Mouse (Mus musculus) gastrocnemius, postnatal 14 days (tissue): ENCODE measurements at regions not wholly inside any gene's neighbourhood (a gene's known extent, or its start where the extent isn't known, plus 50 kb on each side); places are given as distances from the start of the nearest gene placed in this dataset.

Experiments used
- DNase-seq: peaks from one replicate; pipeline ENCODE4 v3.0.0; 2021; ENCODE audit warnings: mixed read lengths
- intact Hi-C: fragments of 180-260 bp; cut with DNase I; formaldehyde crosslinking; loops from one replicate; pipeline ENCODE4 v1.15.1; 2025; ENCODE audit warnings: low total_unique reads
- microRNA-seq, 2 experiments: library from miRNA; unstranded; fragments of <30 nt; microRNA quantifications; one replicate each; pipeline ENCODE4 v1.2.0; 2021

DNA sequence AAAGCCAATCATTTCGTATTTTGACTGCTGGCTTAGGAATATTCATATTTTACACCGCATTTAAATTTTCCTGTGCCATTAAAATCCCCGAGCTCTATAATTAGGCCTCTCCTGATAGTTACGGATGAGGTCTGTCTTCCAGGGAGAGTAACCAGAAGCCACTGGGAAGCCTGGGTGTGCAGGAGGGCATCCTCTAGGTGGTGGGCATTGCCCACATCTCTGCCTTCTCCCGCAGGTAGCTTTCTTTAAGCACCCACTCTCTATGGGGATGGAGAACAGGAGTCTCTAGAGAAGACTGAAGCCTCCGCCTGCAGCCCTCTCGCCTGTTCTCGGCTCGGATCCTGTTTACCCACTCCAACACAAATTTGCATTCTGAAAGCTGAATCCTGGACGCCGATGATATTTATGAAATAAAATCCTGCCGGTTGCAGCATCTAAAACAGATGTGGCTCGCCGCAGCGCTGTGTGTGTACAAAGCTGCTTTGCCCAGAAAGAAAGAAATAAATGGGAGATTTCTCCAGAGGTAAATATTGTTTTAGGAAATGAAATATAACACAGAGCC lies 168.3 kb upstream of the Tshz3 start:
- DNase-seq, result no peak
- intact Hi-C loops, result no loop called here

DNA sequence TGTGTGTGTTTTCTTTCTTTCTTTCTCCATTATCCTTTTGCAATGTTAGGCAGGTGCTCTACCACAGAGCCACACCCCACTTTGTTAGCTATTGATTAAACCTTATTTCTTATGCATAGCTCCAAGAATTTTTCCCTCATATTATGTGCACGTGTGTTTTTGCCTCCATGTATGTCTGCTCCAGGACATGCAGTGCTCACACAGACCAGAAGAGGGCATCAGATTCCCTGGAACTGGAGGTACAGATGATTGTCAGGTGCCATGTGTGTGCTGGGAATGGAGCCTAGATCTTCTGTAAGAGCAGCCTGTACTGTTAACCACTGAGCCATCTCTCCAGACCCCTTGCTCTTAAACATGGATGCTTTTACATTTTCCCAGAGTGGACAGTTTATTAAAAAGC lies 166.4 kb upstream of the Tshz3 start:
- intact Hi-C loops, result no loop called here

DNA sequence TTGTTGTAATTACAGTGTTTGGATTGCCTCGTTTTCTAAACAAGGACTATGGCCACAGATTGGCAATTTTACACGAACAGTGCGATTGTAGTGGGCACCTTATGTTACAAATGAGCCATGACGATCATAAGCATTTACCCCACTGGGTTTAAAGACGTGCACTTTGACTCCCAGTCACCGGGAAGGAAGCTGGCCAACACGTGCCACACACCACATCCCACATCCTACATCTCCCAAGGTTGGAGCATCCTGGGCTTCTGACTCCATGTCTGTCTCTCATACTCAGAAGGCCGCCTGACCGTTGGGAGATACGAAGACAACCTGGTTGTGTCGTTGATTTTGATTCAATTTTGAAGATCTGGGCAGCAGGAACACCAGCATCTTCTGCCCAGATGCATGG lies 159.8 kb upstream of the Tshz3 start:
- intact Hi-C loops, result no loop called here
- no peak for DNase-seq

More for the DNA sequence above, 166.4 kb upstream of the Tshz3 start:
- DNase-seq, result no peak

DNA sequence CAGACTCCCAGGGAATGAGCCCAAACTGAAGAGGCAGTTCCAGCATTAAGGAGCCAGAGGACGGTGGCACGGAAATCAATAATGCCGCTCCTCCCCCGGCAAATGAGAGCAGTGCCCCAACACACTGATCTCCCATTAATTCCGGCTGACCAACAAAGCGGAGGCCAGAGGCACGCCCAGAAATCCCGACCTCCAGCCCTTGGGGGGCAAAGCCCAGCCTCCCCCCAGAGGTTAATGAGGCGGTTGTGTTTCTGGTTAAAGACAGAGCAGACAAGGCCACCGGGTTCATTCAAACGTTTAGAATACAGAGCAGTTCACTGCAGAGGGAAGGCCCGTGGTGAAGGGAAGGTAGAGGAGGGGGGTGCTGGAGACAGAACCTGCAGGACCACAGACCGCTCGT lies 149.9 kb upstream of the Tshz3 start:
- intact Hi-C loops, result no loop called here

DNA sequence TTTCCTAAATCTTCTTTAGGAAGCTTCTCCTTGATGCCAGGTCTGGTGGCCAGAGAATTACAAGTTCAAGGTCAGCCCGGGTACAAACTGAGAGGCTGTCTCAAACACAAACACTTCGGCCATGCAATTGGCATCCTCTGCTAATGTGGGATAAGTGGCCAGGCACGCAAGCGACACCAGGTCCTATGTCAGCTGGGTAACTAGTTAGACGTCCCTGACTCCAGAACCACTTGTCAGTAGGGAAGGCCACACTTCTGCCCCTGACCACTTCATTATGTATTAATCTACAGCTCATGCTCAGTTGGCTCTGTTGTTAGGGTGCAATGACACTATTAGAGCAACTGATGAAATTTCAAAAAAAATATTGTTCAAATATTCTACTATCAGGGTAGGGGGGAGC lies 149.5 kb upstream of the Tshz3 start:
- no peak for DNase-seq
- intact Hi-C loops, result no loop called here

More for the DNA sequence above, 149.9 kb upstream of the Tshz3 start:
- DNase-seq, result no peak

DNA sequence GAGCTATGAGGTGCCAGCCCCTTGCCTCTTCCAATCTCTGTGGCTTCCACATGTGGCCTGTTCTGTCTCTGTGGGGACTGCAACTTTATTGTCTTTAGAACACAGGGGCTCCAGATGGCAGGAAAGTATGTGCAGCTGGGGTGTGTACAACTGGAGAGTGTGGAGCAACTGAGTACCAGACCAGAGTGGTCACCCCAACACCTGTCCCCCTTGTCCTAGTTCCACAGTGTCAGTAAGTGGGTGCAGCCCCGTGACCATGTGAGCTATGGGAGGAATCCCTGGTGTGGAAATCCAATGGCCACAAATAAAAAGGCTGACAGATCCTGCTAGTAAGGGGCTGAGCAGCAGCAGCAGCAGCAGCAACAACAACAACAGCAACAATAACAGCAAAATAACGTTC lies 126.9 kb upstream of the Tshz3 start:
- intact Hi-C loops, result no loop called here
- no peak for DNase-seq

DNA sequence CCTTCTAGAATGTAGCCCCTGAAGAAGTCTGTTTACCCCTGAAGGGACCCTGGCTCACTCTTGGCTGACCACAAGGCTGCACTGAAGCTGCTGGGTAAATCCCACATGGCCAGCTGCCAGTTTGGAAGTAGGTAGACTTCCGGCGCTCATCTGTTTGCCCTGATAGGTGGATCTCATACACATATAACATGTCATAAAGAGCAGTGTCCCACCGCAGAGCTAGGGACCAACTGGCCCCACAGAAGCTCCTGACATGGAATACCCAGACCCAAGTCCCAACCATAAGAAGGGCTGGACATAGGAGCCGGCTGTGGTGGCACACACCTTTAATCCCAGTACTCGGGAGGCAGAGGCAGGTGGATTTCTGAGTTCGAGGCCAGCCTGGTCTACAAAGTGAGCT lies 115.8 kb upstream of the Tshz3 start:
- DNase-seq, result no peak
- intact Hi-C loops, result no loop called here

DNA sequence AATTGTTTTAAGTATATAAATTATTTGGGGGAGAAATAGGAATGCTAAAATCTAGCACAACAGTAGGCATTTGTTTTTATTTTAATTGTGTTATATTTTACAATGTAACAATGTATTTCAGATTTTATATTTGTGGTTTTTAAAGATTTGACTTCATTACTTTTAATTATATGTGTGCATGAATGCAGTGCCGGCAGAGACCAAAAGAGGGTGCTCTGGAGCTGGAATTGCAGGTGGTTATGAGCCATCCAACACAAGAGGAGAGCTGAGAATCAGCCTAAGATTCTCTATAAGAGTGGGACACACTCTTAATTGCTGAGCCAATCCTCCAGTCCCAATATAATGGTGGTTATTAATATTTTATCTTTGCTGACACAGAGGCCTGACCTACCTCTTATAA lies 112.9 kb upstream of the Tshz3 start:
- no peak for DNase-seq
- intact Hi-C loops, result no loop called here

DNA sequence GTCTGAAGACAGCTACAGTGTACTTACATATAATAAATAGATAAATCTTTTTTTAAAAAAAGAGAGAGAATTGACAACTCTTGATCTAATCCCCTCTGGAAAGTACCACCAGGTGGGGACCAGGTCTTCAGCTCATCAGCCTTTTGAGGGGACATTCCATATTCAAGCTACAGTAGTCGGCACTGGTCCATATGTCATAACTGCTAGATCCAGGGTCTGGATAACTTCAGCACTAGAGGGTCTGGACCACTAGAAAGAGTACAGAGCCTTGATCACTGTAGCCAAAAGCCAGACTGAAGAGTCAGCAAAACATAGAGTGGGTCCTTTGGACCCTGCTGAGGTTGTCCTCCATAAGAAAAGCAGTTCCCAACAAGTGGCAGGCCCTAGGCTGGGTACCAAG lies 106.4 kb upstream of the Tshz3 start:
- intact Hi-C loops, result no loop called here
- DNase-seq, result no peak

DNA sequence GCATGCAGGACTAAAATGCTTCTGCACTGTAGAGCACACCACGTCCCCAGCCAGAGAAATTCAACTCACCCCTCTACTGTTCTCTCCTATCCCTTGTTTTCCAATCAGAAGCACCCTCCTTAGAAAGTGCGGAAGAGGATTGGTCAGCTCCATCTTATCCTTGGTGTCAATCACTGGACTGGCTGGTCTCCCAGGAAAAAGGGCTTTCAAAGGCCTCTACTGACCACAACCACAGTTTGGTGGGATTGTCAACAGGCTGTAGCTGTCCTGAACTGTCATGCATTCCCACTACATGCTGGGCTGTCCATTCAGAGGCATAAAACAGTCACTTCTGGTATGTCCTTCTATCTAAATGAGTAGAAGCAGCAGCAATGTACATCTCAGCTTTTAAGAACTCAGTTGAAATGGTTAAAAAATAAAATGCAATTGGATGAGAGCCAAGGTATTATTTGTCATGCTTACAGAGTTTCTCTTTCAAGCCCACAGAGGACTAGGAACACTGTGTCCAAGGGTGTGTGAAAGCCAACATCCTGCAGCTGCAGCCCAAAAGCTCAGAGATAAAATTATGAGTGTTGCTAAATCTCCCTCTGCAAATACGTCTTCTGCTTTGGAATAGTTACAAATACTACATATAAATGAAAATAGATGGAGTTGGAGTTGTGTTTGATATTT lies 101.2 kb upstream of the Tshz3 start:
- intact Hi-C loops, result no loop called here
- peak; percentile 14 for DNase-seq

DNA sequence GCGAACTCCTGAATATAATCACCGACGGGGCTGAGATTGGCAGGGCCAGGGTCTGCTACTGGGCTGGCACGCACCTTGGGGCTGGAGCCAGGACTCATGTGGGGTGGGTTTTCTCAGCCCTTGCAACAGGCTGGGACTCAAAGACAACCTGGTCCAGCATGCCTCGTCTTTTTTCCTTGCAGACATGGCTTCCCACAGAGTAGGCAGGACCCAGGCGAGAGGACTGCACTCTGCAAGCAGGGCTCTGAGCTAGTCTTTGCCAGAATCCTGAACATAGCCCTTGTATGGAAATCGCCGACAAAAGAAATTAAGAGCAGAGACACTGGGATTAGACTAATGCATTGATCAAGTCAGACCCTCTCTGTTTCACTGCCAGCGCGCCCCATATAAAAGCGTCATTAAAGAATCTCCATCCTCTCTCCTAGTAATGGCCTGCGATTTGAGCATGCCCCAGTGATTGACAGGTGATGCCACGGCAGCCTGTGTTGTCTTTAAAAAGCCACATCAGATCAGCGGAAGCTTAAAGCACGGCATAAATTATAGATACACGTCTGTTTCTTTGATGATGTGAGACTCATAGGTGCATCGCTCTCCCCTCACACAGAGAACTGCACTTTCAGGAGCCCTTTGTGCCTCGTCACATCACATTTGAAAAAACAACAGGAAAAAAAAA lies 92.8 kb upstream of the Tshz3 start:
- intact Hi-C loops, result no loop called here
- DNase-seq, result no peak

DNA sequence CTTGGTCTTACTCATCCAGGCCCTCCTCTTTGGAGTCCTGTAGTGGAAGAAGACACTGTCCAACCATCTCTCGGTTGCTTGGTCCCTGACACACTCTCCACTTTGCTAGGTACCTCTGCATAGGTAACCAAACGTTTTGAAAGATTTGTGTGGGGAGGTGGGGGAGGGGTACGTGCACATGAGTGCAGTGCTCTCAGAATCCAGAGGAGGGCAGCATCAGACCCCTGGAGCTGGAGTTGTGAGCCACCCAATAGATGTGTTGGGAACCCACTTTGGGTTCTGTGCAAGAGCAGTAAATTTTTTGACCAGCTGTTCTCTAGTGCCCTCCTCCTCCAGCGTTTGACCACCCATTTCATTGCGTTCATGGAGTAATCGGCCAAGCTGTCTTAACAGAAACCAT lies 77.7 kb upstream of the Tshz3 start:
- intact Hi-C loops, result no loop called here
- no peak for DNase-seq

DNA sequence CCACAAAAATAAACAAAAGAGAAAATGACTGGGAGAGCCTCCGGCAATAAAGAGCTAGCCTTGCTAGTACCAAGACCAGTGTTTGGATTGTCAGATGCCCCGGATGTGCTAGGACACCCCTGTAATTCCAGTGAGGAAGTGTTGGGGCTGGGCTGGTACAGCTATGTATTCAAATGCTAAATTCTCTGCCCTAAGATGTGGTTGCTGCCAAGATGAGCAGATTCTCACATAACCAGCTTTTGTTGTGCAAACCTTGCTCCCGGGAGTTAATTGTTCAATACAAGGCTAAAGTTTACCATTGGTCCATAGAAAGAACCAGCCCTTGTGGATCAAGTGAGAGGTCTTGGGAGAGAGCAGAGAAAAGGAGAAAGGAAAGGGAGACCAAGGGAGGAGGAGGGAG lies 53.7 kb upstream of the Tshz3 start:
- intact Hi-C loops, result no loop called here
- DNase-seq, result no peak

Small RNA genes lying in the stretch of these regions (microRNA-seq; reads per million reads assigned to microRNA genes)
- gene Gm25247, result 0 reads per million in 2 experiments
